Mouse (Mus musculus): ENCODE measurements at regions not wholly inside any gene's neighbourhood (a gene's known extent, or its start where the extent isn't known, plus 50 kb on each side); places are given as distances from the start of the nearest gene placed in this dataset.

GRCm38 (mm10) chr3:8053711-8054110 is 1433.5 kb upstream of the 1700008P02Rik start:
- no peak for TF ChIP-seq CTCF (IDR thresholded peaks at IDR 0.05; ENCODE audit: low read depth)
- TF ChIP-seq EP300 (IDR thresholded peaks at IDR 0.05; ENCODE audit: low read depth): no peak
